Mouse (Mus musculus) gastrocnemius, postnatal 4 days (tissue): Measurements from ENCODE around the gene Gm9803. TPM values are rescaled to one million over a fixed set of nuclear protein-coding genes. Genes with fewer than 3 reads are reported as not detected.

Experiments used
- DNase-seq, 2 experiments: peaks; one replicate each; pipeline ENCODE4 v3.0.0; 2021 to 2022; ENCODE audit warnings: low spot score in 2 of 2, mixed read lengths in 2 of 2
- total RNA-seq, 2 experiments: library from RNA; stranded (reverse); gene quantifications; 2 replicates each; pipeline ENCODE4 v1.2.3; 2021

Gm9803 gene
- total RNA-seq, 2 experiments from 2014 or later = 7.0 TPM; not detected in 1

DNA sequence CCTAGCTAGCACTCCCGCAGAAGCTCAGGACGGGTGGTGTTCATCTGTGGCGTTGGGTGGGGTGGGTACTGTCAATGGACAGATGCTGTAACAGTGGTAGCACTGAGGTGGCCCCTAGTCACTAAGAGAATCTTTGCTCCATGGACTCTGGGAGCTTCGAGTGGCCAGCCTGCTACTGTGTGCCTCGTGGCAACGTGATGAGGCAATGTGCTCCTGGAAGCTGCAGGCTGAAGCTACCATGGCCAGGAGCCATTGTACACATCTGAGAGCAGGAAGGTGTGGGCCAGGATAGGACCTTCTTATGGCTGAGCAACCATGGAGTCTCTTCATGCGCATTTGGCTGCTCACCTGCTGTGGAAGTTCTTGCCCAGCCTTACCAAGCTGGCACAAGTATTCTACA is 14.7 kb upstream of the Gm9803 start:
- no peak for DNase-seq

DNA sequence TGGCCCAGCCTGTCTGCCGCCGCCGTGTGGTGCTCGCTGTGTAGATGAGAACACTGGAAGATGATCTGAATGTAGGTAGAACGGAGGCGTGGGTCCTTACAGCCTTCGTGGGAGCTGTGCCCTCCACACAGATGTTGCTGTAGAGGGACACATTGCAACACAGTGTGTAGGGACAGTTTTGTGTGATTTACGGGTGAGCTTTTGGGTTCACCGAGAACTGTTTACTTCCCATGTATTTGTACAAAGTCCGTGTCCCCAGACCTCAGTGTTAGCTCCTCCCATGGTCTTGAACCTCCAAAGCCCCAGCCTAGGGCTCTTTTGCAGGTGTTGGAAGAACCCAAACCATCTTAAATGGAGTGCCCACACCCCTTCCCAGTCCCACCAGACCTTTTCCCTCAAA is 10.9 kb upstream of the Gm9803 start:
- DNase-seq = no peak

GRCm38 (mm10) chr10:43516992-43517660 is 6.8 kb upstream of the Gm9803 start:
- DNase-seq = no peak

DNA sequence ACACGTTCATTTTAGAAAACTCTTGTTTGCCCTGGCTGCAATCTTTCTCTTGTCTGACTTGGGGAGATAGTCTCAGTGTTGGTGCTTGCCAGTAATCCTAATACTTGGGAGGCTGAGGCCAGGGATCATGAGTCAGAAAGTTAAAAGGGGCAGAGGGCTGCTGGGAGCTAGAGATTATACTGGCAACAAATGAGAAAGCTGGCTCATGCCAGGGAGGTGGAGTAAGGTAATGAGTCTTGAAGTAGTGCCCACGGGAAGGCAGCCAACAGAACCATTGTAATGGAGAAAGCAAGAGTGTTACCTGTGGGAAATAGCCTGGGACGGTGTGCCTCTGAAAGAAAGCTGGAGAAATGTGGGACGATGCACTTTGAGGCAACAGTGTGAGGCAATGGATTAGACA is 6.0 kb upstream of the Gm9803 start:
- DNase-seq = no peak

- no peak for DNase-seq
Measured at GRCm38 (mm10) chr10:43518368-43518767, 5.5 kb upstream of the Gm9803 start.

GRCm38 (mm10) chr10:43519977-43520376 is 3.9 kb upstream of the Gm9803 start:
- DNase-seq = no peak

- no peak for DNase-seq
Measured at GRCm38 (mm10) chr10:43527283-43528269, 3.7 kb downstream of the Gm9803 start.

DNA sequence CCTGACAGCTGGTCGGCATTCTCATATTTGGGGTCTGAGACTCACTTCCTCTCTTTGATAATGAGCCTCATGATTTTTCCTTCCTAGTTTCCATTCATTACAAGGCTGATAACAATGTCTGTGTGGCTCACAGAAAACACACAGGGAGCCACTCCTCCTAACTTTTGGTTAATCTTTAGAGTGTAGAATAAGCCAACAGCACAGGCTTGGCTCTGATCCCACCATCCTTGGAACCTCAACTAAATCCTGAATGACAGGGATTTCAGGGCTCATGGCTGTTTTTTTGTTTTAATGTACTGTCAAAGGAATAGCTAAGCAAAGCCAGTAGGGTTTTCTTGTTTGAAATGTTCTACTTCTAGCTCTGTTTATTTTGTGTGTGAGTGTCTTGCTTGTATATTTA is 10.5 kb downstream of the Gm9803 start:
- no peak for DNase-seq

GRCm38 (mm10) chr10:43537652-43538051 is 13.8 kb downstream of the Gm9803 start:
- DNase-seq = no peak

DNA sequence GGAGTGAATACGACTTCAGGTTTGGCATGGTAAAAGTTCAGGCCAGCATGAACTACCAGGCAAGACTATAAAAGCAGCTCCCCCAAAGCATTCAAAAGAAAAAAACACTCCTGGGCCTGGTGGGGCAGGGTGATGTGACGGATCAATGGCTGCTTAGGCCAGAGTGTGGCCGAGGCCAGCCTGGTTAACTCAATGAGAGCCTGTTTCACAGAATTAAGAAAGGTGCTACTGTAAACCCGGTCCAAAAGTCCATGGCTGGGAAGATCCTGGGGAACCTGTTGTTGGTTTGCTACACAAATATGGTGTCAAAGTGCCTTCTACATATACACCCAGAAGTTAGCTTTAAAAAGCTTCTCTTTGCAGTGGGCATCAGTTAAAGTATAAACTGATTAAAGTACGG is 14.9 kb downstream of the Gm9803 start:
- no peak for DNase-seq

DNA sequence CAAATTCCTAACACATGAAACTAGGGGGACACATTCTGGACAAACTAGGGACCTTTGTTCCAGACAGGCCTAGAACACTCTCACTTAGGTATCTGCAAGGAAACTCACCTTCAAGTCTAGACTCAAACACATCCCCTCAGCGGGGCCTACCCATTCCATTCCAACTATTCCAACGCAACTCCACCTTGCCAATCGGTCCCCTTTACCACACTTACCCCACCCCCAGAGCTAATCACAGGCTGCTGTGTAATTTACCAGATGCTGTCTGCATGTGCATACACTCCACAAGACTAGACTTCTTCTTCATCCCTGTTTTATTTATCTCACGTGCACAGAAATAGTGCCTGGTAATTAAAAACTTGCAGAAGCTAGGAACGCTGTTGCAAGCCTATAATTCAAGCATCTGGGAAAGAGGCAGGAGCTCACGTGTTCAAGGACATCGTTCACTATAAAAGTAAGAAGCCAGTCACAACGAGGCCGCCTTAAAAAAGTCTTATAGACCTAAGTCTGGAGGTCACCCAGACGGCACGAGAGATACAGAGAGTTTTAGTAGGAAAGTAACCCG is 15.9 kb downstream of the Gm9803 start:
- no peak for DNase-seq

- DNase-seq = peak; percentile 93 to 94
Measured at GRCm38 (mm10) chr10:43540442-43541152, 16.7 kb downstream of the Gm9803 start, which contains the start of gene 1700021F05Rik. Gene 1700021F05Rik (minus strand): TSS chr10:43540994.

DNA sequence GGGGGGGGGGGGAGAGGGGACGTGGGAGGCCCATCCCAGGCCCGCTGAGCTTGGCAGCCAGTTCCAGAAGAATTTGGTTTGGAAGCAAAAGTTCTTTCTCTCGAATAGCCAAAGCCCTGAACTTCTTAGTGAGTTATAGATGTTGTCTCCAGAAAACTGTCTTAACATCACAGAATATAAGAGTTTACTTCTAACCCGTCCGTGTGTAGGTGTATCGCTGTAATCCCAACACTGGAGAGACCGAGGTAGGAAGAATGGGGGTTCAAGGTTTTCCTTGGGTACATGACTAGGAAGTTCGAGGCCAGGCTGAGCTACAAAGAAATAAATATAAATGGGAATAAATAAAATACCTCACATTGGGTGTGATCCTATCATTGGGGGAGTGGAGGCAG is 17.3 kb downstream of the Gm9803 start:
- no peak for DNase-seq

GRCm38 (mm10) chr10:43549411-43549810 is 25.5 kb downstream of the Gm9803 start:
- no peak for DNase-seq

GRCm38 (mm10) chr10:43550923-43551322 is 27.0 kb downstream of the Gm9803 start:
- DNase-seq = no peak

GRCm38 (mm10) chr10:43551388-43551787 is 27.5 kb downstream of the Gm9803 start:
- no peak for DNase-seq

- DNase-seq = no peak
Measured at GRCm38 (mm10) chr10:43557630-43558165, 33.8 kb downstream of the Gm9803 start.

DNA sequence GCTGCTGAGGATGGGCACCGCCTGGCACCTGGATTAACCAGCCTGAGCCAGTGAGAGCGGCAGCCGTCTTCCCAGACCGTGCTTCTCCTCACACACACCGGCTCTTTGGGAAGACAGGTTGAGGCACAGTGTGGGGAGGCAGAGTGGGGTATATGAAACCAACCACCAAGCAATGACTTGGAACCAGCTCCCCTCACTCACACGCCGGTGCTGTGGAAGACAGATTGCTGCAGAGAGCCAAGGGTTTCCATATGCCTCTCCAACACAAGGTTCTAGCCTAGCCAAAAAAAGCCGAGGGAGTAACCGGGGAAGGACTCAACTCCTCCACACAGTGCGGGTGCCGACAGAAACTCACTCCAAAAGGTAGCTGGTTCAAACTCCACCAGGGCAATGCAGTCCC is 35.4 kb downstream of the Gm9803 start:
- no peak for DNase-seq

DNA sequence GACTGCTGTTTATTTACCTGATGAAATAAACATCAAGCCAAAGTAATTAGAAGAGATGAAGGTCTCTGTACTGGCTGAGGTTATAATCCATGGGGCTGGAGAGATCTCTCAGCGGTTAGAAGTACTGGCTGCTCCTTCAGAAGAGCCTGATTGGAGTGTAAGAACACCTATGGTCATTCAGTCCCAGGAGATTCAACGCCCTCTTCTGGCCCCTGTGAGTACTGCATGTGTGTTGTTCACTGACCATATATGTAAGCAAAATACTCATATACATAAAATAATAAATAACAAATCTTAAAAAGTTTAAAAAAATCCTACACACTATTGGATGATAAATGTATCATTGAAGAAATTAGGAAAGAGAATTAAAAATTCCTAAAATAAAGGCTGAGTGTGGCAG is 36.9 kb downstream of the Gm9803 start:
- no peak for DNase-seq

GRCm38 (mm10) chr10:43561311-43561710 is 37.4 kb downstream of the Gm9803 start:
- no peak for DNase-seq
